In genomic region chr9:77398856-77399631, GRCm38 (mm10) we compare ENCODE assay signal across 17 mouse cellular contexts. TPM values are rescaled to one million over a fixed set of nuclear protein-coding genes. Genes with fewer than 3 reads are reported as not detected.
DNase-seq lines count a peak whose midpoint lies in the region; ATAC-seq and TF ChIP-seq lines count a peak whose summit lies in the region.
"Had no signal": no experiment of that assay in that cellular context is flagged by ENCODE, and none has a peak within 500 bp of the region (broad histone marks: within the 10 kb centered on the region; RNA-seq: fewer than 3 reads in every experiment).

No protein-coding gene starts in this region.

- ATAC-seq in limb, embryonic 11.5 days (ENCODE audit: insufficient number of reproducible peaks, low FRiP score, low TSS enrichment, low read depth) = no peak
- ATAC-seq in embryonic facial prominence, embryonic 11.5 days (replicated peaks; ENCODE audit: insufficient number of reproducible peaks, low FRiP score, low TSS enrichment, low read depth) = no peak
- ATAC-seq in megakaryocyte progenitor cell, adult 5-6 weeks (replicated peaks; ENCODE audit: poor library complexity) = peak; percentile 31; the same call in 1 of the 2 replicates
- ATAC-seq: activated CD4-positive, CD25-positive, alpha-beta regulatory T cell, adult 4 months had no signal

- no peak overlapping the region for H3K9ac ChIP-seq in limb, embryonic 11.5 days (ENCODE audit: low read length)
- H3K9ac ChIP-seq in embryonic facial prominence, embryonic 11.5 days (replicated peaks; ENCODE audit: low read length) = no peak overlapping the region
- H3K9ac ChIP-seq: hindbrain, embryonic 15.5 days; limb, embryonic 13.5 days had no signal

- no peaks in the 10 kb centered on the region for H3K27me3 ChIP-seq in limb, embryonic 11.5 days (ENCODE audit: control insufficient read depth, insufficient read depth, low read length)
- H3K27me3 ChIP-seq in limb, embryonic 10.5 days (ENCODE audit: low read depth, poor library complexity, severe bottlenecking) = no peaks in the 10 kb centered on the region
- no peaks in the 10 kb centered on the region for H3K27me3 ChIP-seq in embryonic facial prominence, embryonic 11.5 days (ENCODE audit: control insufficient read depth, insufficient read depth, low read length)
- no peaks in the 10 kb centered on the region for H3K27me3 ChIP-seq in kidney, adult 2 months (replicated peaks; ENCODE audit: control insufficient read depth, insufficient read depth, low read length)
- H3K27me3 ChIP-seq: hindbrain, embryonic 15.5 days; limb, embryonic 13.5 days had no signal

- H3K4me1 ChIP-seq in limb, embryonic 11.5 days (ENCODE audit: control insufficient read depth, insufficient read depth, low read length) = no peaks in the 10 kb centered on the region
- peaks cover 6% of the 10 kb centered on the region for H3K4me1 ChIP-seq in limb, embryonic 10.5 days
- H3K4me1 ChIP-seq in embryonic facial prominence, embryonic 11.5 days (ENCODE audit: control insufficient read depth, insufficient read depth, low read length) = no peaks in the 10 kb centered on the region; the same call in 1 of the 2 replicates
- peaks cover 3% of the 10 kb centered on the region; the same call in 1 of the 2 replicates for H3K4me1 ChIP-seq in kidney, adult 2 months (ENCODE audit: control insufficient read depth, insufficient read depth, low read length)
- H3K4me1 ChIP-seq: hindbrain, embryonic 15.5 days; limb, embryonic 13.5 days had no signal

- no peak for TF ChIP-seq CTCF in kidney, adult 2 months (conservative IDR thresholded peaks at IDR 0.05; ENCODE audit: insufficient read depth, insufficient read length, low read depth, low read length)

- DNase-seq in limb, embryonic 11.5 days (ENCODE audit: low spot score) = peak; percentile 33
- no peak for DNase-seq in limb, embryonic 10.5 days (ENCODE audit: low spot score)
- peak; percentile 35 for DNase-seq in embryonic facial prominence, embryonic 11.5 days (ENCODE audit: low spot score)
- peak; percentile 79 for DNase-seq in retina, postnatal 1 day
- DNase-seq in kidney, adult 2 months = no peak
- DNase-seq in gastrocnemius, adult 8-10 months (ENCODE audit: low spot score in 2 of 2) = no peak
- DNase-seq: cerebellum, adult 11 months; heart, postnatal 10 days; kidney, adult 8-10 months; layer of hippocampus, postnatal 36 days; lung, postnatal 36 days; right cerebral cortex, postnatal 25 days; thymus, postnatal 25 days had no signal

- no peak overlapping the region for H3K4me2 ChIP-seq in limb, embryonic 11.5 days (ENCODE audit: low read depth, severe bottlenecking)
- no peak overlapping the region for H3K4me2 ChIP-seq in embryonic facial prominence, embryonic 11.5 days (ENCODE audit: low read depth, low read length)
- H3K4me2 ChIP-seq: hindbrain, embryonic 15.5 days; limb, embryonic 13.5 days had no signal

- no peak for TF ChIP-seq POLR2A in kidney, adult 2 months (IDR thresholded peaks at IDR 0.05; ENCODE audit: low read depth, low read length)

- 72% methylated on average over 13 of the region's 13 CpGs for WGBS in limb, embryonic 11.5 days
- 74% methylated on average over 13 of the region's 13 CpGs for whole genome bisulfite sequencing in limb, embryonic 10.5 days
- WGBS in embryonic facial prominence, embryonic 11.5 days = 61% methylated on average over 13 of the region's 13 CpGs
- 77% methylated on average over 13 of the region's 13 CpGs for WGBS in kidney, adult 2 months

- H3K36me3 ChIP-seq in limb, embryonic 11.5 days (ENCODE audit: control insufficient read depth, insufficient read depth, low read length) = no peaks in the 10 kb centered on the region
- H3K36me3 ChIP-seq in limb, embryonic 10.5 days = no peaks in the 10 kb centered on the region
- no peaks in the 10 kb centered on the region for H3K36me3 ChIP-seq in embryonic facial prominence, embryonic 11.5 days (replicated peaks; ENCODE audit: control insufficient read depth, insufficient read depth, low read depth, low read length)
- H3K36me3 ChIP-seq in kidney, adult 2 months (ENCODE audit: control insufficient read depth, insufficient read depth, low read length) = no peaks in the 10 kb centered on the region
- H3K36me3 ChIP-seq: hindbrain, embryonic 15.5 days; limb, embryonic 13.5 days had no signal

- H3K9me3 ChIP-seq in limb, embryonic 11.5 days (ENCODE audit: control insufficient read depth, low read length) = no peaks in the 10 kb centered on the region
- no peaks in the 10 kb centered on the region for H3K9me3 ChIP-seq in limb, embryonic 10.5 days (replicated peaks)
- no peaks in the 10 kb centered on the region for H3K9me3 ChIP-seq in embryonic facial prominence, embryonic 11.5 days (replicated peaks; ENCODE audit: control insufficient read depth, low read length)
- H3K9me3 ChIP-seq: hindbrain, embryonic 15.5 days; limb, embryonic 13.5 days had no signal

- H3K4me3 ChIP-seq in limb, embryonic 11.5 days (ENCODE audit: low read depth, low read length) = no peak overlapping the region
- H3K4me3 ChIP-seq in limb, embryonic 10.5 days = no peak overlapping the region
- H3K4me3 ChIP-seq in embryonic facial prominence, embryonic 11.5 days (ENCODE audit: low read depth, low read length) = no peak overlapping the region
- H3K4me3 ChIP-seq in kidney, adult 2 months (ENCODE audit: insufficient read depth, low read depth, low read length) = no peak overlapping the region
- H3K4me3 ChIP-seq: hindbrain, embryonic 15.5 days; limb, embryonic 13.5 days had no signal

- no peak overlapping the region for H3K27ac ChIP-seq in limb, embryonic 11.5 days (replicated peaks; ENCODE audit: low read depth, low read length)
- no peak overlapping the region for H3K27ac ChIP-seq in limb, embryonic 10.5 days
- H3K27ac ChIP-seq in embryonic facial prominence, embryonic 11.5 days (replicated peaks; ENCODE audit: low read depth, low read length) = no peak overlapping the region
- H3K27ac ChIP-seq in kidney, adult 2 months (ENCODE audit: insufficient read depth, low read depth, low read length) = no peak overlapping the region
- H3K27ac ChIP-seq: hindbrain, embryonic 15.5 days; limb, embryonic 13.5 days had no signal

RNA-seq across cellular contexts. Expression of gene Mlip, which starts 46.3 kb away (rescaled TPM):
- 0.25 TPM in 1 of 2 replicates, not detected in the other for polyA plus RNA-seq in limb, embryonic 11.5 days (2014; fragmentation: Nextera tagmentation; extraction: Ambion mirVana)
- polyA plus RNA-seq in limb, embryonic 10.5 days (2016; fragmentation: Nextera tagmentation; extraction: Ambion mirVana) = 0.06 and 0.25 TPM in 2 replicates
- polyA plus RNA-seq in embryonic facial prominence, embryonic 11.5 days (2014; fragmentation: Nextera tagmentation; extraction: Ambion mirVana) = 0.29 and 0.84 TPM in 2 replicates
- not detected in 2 replicates for total RNA-seq in megakaryocyte progenitor cell, adult 5-6 weeks (2015)
- not detected in 2 replicates for total RNA-seq in megakaryocyte progenitor cell, adult 5-6 weeks (2017)
- polyA plus RNA-seq in kidney, adult 2 months (2012; rRNA removed) = 0.08 and 0.55 TPM in 2 replicates
- total RNA-seq in gastrocnemius, adult 8-10 months (2022) = 100 to 1,000 TPM in 2 of 4 experiments, 10 to 100 TPM in 2; 83.4 to 114 (median 97.6) TPM

Comparison
In these comparisons a context has a peak if more than half of its experiments do, and no peak if none do; other contexts are left out.
1. DNase-seq: peak in limb, embryonic 11.5 days (single experiment), embryonic facial prominence, embryonic 11.5 days (single experiment) and retina, postnatal 1 day (single experiment); none in limb, embryonic 10.5 days (single experiment), kidney, adult 2 months (single experiment) and gastrocnemius, adult 8-10 months (0 of 2).